In genomic region chr7:44482836-44483435, GRCm38 (mm10) we compare ENCODE assay signal across 14 mouse cellular contexts. TPM values are rescaled to one million over a fixed set of nuclear protein-coding genes. Genes with fewer than 3 reads are reported as not detected.
DNase-seq lines count a peak whose midpoint lies in the region; ATAC-seq and TF ChIP-seq lines count a peak whose summit lies in the region.
"Had no signal": no experiment of that assay in that cellular context is flagged by ENCODE, and none has a peak within 500 bp of the region (broad histone marks: within the 10 kb centered on the region; RNA-seq: fewer than 3 reads in every experiment).

No protein-coding gene starts in this region.

- peak overlapping the region; percentile 84 for H3K27ac ChIP-seq in heart, embryonic 12.5 days (ENCODE audit: poor library complexity, severe bottlenecking)
- H3K27ac ChIP-seq in stomach, embryonic 14.5 days (ENCODE audit: low read length), result no peak overlapping the region
- H3K27ac ChIP-seq in stomach, postnatal 0 days (replicated peaks), result no peak overlapping the region
- H3K27ac ChIP-seq in liver, embryonic 12.5 days, result peak overlapping the region; percentile 93
- H3K27ac ChIP-seq: left cerebral cortex, adult 2 months; neural tube, embryonic 15.5 days had no signal

- peak; percentile 83 for ATAC-seq in heart, embryonic 12.5 days (ENCODE audit: insufficient number of reproducible peaks, low FRiP score)
- ATAC-seq in stomach, embryonic 14.5 days (ENCODE audit: insufficient number of reproducible peaks, insufficient read depth, low FRiP score, low read depth), result peak; percentile 29; the same call in 1 of the 2 replicates
- ATAC-seq in stomach, postnatal 0 days (ENCODE audit: low FRiP score, low TSS enrichment), result no peak
- ATAC-seq in liver, embryonic 12.5 days, result peak; percentile 96
- ATAC-seq: CD4-positive, CD25-positive, alpha-beta regulatory T cell, adult 4 months had no signal

- TF ChIP-seq EP300 in stomach, postnatal 0 days (optimal IDR thresholded peaks at IDR 0.05), result no peak

- no peaks in the 10 kb centered on the region for H3K9me3 ChIP-seq in heart, embryonic 12.5 days (replicated peaks)
- no peaks in the 10 kb centered on the region for H3K9me3 ChIP-seq in stomach, embryonic 14.5 days (ENCODE audit: control insufficient read depth, low read depth, low read length)
- H3K9me3 ChIP-seq in stomach, postnatal 0 days (ENCODE audit: control insufficient read depth, low read length), result no peaks in the 10 kb centered on the region
- no peaks in the 10 kb centered on the region for H3K9me3 ChIP-seq in liver, embryonic 12.5 days (replicated peaks)
- H3K9me3 ChIP-seq: neural tube, embryonic 15.5 days had no signal

- peak overlapping the region; percentile 77 for H3K4me2 ChIP-seq in heart, embryonic 12.5 days
- H3K4me2 ChIP-seq in stomach, embryonic 14.5 days (replicated peaks; ENCODE audit: low read depth, low read length), result no peak overlapping the region
- no peak overlapping the region for H3K4me2 ChIP-seq in stomach, postnatal 0 days (replicated peaks; ENCODE audit: low read depth)
- peak overlapping the region; percentile 73 for H3K4me2 ChIP-seq in liver, embryonic 12.5 days
- H3K4me2 ChIP-seq: neural tube, embryonic 15.5 days had no signal

- DNase-seq in heart, postnatal 4 days, result no peak
- DNase-seq in stomach, postnatal 0 days (ENCODE audit: low spot score), result no peak
- no peak for DNase-seq in right cerebral cortex, adult 18-20 months
- DNase-seq in right cerebral cortex, postnatal 10 days (ENCODE audit: low spot score in 2 of 2), result no peak
- DNase-seq in left cerebral cortex, postnatal 4 days, result no peak
- DNase-seq: kidney, postnatal 4 days had no signal

- WGBS in heart, embryonic 12.5 days, result 38% methylated on average over 3 of the region's 3 CpGs
- WGBS in stomach, embryonic 14.5 days, result 67% methylated on average over 3 of the region's 3 CpGs
- 65% methylated on average over 3 of the region's 3 CpGs for WGBS in stomach, postnatal 0 days
- 34% methylated on average over 3 of the region's 3 CpGs for WGBS in liver, embryonic 12.5 days (ENCODE audit: insufficient replicate concordance)

- H3K4me3 ChIP-seq in heart, embryonic 12.5 days, result peak overlapping the region; percentile 35
- no peak overlapping the region for H3K4me3 ChIP-seq in stomach, embryonic 14.5 days (ENCODE audit: low read depth, low read length)
- no peak overlapping the region for H3K4me3 ChIP-seq in stomach, postnatal 0 days (ENCODE audit: low read depth, low read length)
- peak overlapping the region; percentile 25; the same call in 1 of the 2 replicates for H3K4me3 ChIP-seq in liver, embryonic 12.5 days
- H3K4me3 ChIP-seq: left cerebral cortex, adult 2 months; neural tube, embryonic 15.5 days had no signal

- intact Hi-C loops in left cerebral cortex, postnatal 4 days (cut with DNase I), result loop anchor here (10.0 kb wide), 1 partner anchor 128 kb away; no protein-coding TSS in a partner anchor

- peaks cover 18% of the 10 kb centered on the region for H3K27me3 ChIP-seq in heart, embryonic 12.5 days (replicated peaks)
- H3K27me3 ChIP-seq in stomach, embryonic 14.5 days (ENCODE audit: control insufficient read depth, insufficient read depth, low read length), result no peaks in the 10 kb centered on the region
- H3K27me3 ChIP-seq in stomach, postnatal 0 days (ENCODE audit: control insufficient read depth, insufficient read depth, low read length), result no peaks in the 10 kb centered on the region
- peaks cover 44% of the 10 kb centered on the region for H3K27me3 ChIP-seq in liver, embryonic 12.5 days (replicated peaks)

- H3K36me3 ChIP-seq in heart, embryonic 12.5 days, result peaks cover 15% of the 10 kb centered on the region
- H3K36me3 ChIP-seq in stomach, embryonic 14.5 days (ENCODE audit: control insufficient read depth, insufficient read depth, low read length), result no peaks in the 10 kb centered on the region
- no peaks in the 10 kb centered on the region for H3K36me3 ChIP-seq in stomach, postnatal 0 days (ENCODE audit: control insufficient read depth, insufficient read depth, low read length)
- no peaks in the 10 kb centered on the region for H3K36me3 ChIP-seq in liver, embryonic 12.5 days
- H3K36me3 ChIP-seq: neural tube, embryonic 15.5 days had no signal

- peak overlapping the region; percentile 77 for H3K9ac ChIP-seq in heart, embryonic 12.5 days
- no peak overlapping the region for H3K9ac ChIP-seq in stomach, embryonic 14.5 days (replicated peaks; ENCODE audit: low read depth, low read length)
- no peak overlapping the region for H3K9ac ChIP-seq in stomach, postnatal 0 days (ENCODE audit: low read length)
- peak overlapping the region; percentile 69 for H3K9ac ChIP-seq in liver, embryonic 12.5 days
- H3K9ac ChIP-seq: neural tube, embryonic 15.5 days had no signal

- TF ChIP-seq CTCF in stomach, postnatal 0 days (IDR thresholded peaks at IDR 0.05; ENCODE audit: low read depth), result no peak

- H3K4me1 ChIP-seq in heart, embryonic 12.5 days (replicated peaks), result peaks cover 42% of the 10 kb centered on the region
- no peaks in the 10 kb centered on the region for H3K4me1 ChIP-seq in stomach, embryonic 14.5 days (ENCODE audit: control insufficient read depth, insufficient read depth, low read length)
- no peaks in the 10 kb centered on the region for H3K4me1 ChIP-seq in stomach, postnatal 0 days (replicated peaks; ENCODE audit: control insufficient read depth, insufficient read depth)
- peaks cover 66% of the 10 kb centered on the region for H3K4me1 ChIP-seq in liver, embryonic 12.5 days

RNA-seq across cellular contexts. Expression of gene Emc10, which starts 13.4 kb away (rescaled TPM):
- polyA plus RNA-seq in heart, embryonic 12.5 days (2016; fragmentation: Nextera tagmentation; extraction: Ambion mirVana), result 111 and 114 TPM in 2 replicates
- 10 to 100 TPM; 91.4 to 93.4 TPM for total RNA-seq in heart, postnatal 4 days (2021)
- 113 and 116 TPM in 2 replicates for polyA plus RNA-seq in stomach, embryonic 14.5 days (2014; fragmentation: Nextera tagmentation; extraction: Ambion mirVana)
- 60.7 and 65.5 TPM in 2 replicates for polyA plus RNA-seq in stomach, postnatal 0 days (2015; fragmentation: Nextera tagmentation; extraction: Ambion mirVana)
- polyA plus RNA-seq in liver, embryonic 12.5 days (2016; fragmentation: Nextera tagmentation; extraction: Ambion mirVana), result 70.6 and 74.8 TPM in 2 replicates
- 100 to 1,000 TPM; 146 to 150 TPM for total RNA-seq in left cerebral cortex, postnatal 4 days (2021)

RNA-seq across cellular contexts. Expression of gene Fam71e1, which starts 13.4 kb away (rescaled TPM):
- polyA plus RNA-seq in heart, embryonic 12.5 days (2016; fragmentation: Nextera tagmentation; extraction: Ambion mirVana), result 10.1 and 12.7 TPM in 2 replicates
- total RNA-seq in heart, postnatal 4 days (2021), result 1 to 10 TPM; 6.3 to 6.7 TPM
- polyA plus RNA-seq in stomach, embryonic 14.5 days (2014; fragmentation: Nextera tagmentation; extraction: Ambion mirVana), result 11.6 and 17.9 TPM in 2 replicates
- 5.9 and 8.3 TPM in 2 replicates for polyA plus RNA-seq in stomach, postnatal 0 days (2015; fragmentation: Nextera tagmentation; extraction: Ambion mirVana)
- polyA plus RNA-seq in liver, embryonic 12.5 days (2016; fragmentation: Nextera tagmentation; extraction: Ambion mirVana), result 2.8 and 3.3 TPM in 2 replicates
- total RNA-seq in left cerebral cortex, postnatal 4 days (2021), result 10 to 100 TPM; 23.8 to 27.3 TPM

RNA-seq across cellular contexts. Expression of gene Josd2, which starts 15.2 kb away (rescaled TPM):
- polyA plus RNA-seq in heart, embryonic 12.5 days (2016; fragmentation: Nextera tagmentation; extraction: Ambion mirVana), result 141 and 145 TPM in 2 replicates
- total RNA-seq in heart, postnatal 4 days (2021), result 10 to 100 TPM; 71.8 to 81.4 TPM
- 76.7 and 82.1 TPM in 2 replicates for polyA plus RNA-seq in stomach, embryonic 14.5 days (2014; fragmentation: Nextera tagmentation; extraction: Ambion mirVana)
- 32.8 and 33.7 TPM in 2 replicates for polyA plus RNA-seq in stomach, postnatal 0 days (2015; fragmentation: Nextera tagmentation; extraction: Ambion mirVana)
- polyA plus RNA-seq in liver, embryonic 12.5 days (2016; fragmentation: Nextera tagmentation; extraction: Ambion mirVana), result 189 and 194 TPM in 2 replicates
- total RNA-seq in left cerebral cortex, postnatal 4 days (2021), result 10 to 100 TPM; 31.9 to 32.6 TPM

RNA-seq across cellular contexts. Expression of gene Aspdh, which starts 17.7 kb away (rescaled TPM):
- 0.46 and 1.5 TPM in 2 replicates for polyA plus RNA-seq in heart, embryonic 12.5 days (2016; fragmentation: Nextera tagmentation; extraction: Ambion mirVana)
- total RNA-seq in heart, postnatal 4 days (2021), result 1 to 10 TPM; 2.2 TPM
- polyA plus RNA-seq in stomach, embryonic 14.5 days (2014; fragmentation: Nextera tagmentation; extraction: Ambion mirVana), result 0.52 and 1.1 TPM in 2 replicates
- polyA plus RNA-seq in stomach, postnatal 0 days (2015; fragmentation: Nextera tagmentation; extraction: Ambion mirVana), result 0.12 and 0.21 TPM in 2 replicates
- 5.5 and 6.4 TPM in 2 replicates for polyA plus RNA-seq in liver, embryonic 12.5 days (2016; fragmentation: Nextera tagmentation; extraction: Ambion mirVana)
- 10 to 100 TPM; 20.5 to 24.5 TPM for total RNA-seq in left cerebral cortex, postnatal 4 days (2021)
- polyA plus RNA-seq: intestine, embryonic 14.5 days had no signal

RNA-seq across cellular contexts. Expression of gene Mybpc2, which starts 41.5 kb away (rescaled TPM):
- 0.94 and 1.2 TPM in 2 replicates for polyA plus RNA-seq in heart, embryonic 12.5 days (2016; fragmentation: Nextera tagmentation; extraction: Ambion mirVana)
- 10 to 100 TPM; 15.3 to 15.8 TPM for total RNA-seq in heart, postnatal 4 days (2021)
- 0.39 and 0.43 TPM in 2 replicates for polyA plus RNA-seq in stomach, embryonic 14.5 days (2014; fragmentation: Nextera tagmentation; extraction: Ambion mirVana)
- 0.21 and 0.32 TPM in 2 replicates for polyA plus RNA-seq in stomach, postnatal 0 days (2015; fragmentation: Nextera tagmentation; extraction: Ambion mirVana)
- polyA plus RNA-seq in liver, embryonic 12.5 days (2016; fragmentation: Nextera tagmentation; extraction: Ambion mirVana), result not detected in 2 replicates
- total RNA-seq in left cerebral cortex, postnatal 4 days (2021), result under 1 TPM in 1 of 2 experiments, not detected in 1; 0.10 TPM
- polyA plus RNA-seq: CD4-positive, CD25-positive, alpha-beta regulatory T cell, adult 4 months; liver, adult 2 months had no signal

Comparison
In these comparisons a context has a peak if more than half of its experiments do, and no peak if none do; other contexts are left out.
1. H3K27ac ChIP-seq: peak in heart, embryonic 12.5 days (single experiment) and liver, embryonic 12.5 days (single experiment); none in stomach, embryonic 14.5 days (single experiment) and stomach, postnatal 0 days (single experiment).
2. H3K4me2 ChIP-seq: peak in heart, embryonic 12.5 days (single experiment) and liver, embryonic 12.5 days (single experiment); none in stomach, embryonic 14.5 days (single experiment) and stomach, postnatal 0 days (single experiment).
3. H3K4me3 ChIP-seq: peak in heart, embryonic 12.5 days (single experiment) and liver, embryonic 12.5 days (single experiment); none in stomach, embryonic 14.5 days (single experiment) and stomach, postnatal 0 days (single experiment).
4. H3K9ac ChIP-seq: peak in heart, embryonic 12.5 days (single experiment) and liver, embryonic 12.5 days (single experiment); none in stomach, embryonic 14.5 days (single experiment) and stomach, postnatal 0 days (single experiment).